Mouse (Mus musculus): ENCODE data around the gene Kidins220. TPM values are rescaled to one million over a fixed set of nuclear protein-coding genes. Genes with fewer than 3 reads are reported as not detected.

Gene Kidins220
- polyA plus RNA-seq, 1 experiment, result 28.3 TPM

GRCm38 (mm10) chr12:25099563-25100408, 125.1 kb downstream of the Kidins220 start:
- Histone ChIP-seq H3K4me3 (ENCODE audit: low read depth, low read length) (peak overlapping the region; percentile 74), H3K27ac (ENCODE audit: insufficient read depth, low read depth, low read length) (peak overlapping the region; percentile 58), H3K27me3 (ENCODE audit: control insufficient read depth, insufficient read depth, low read length) (no peaks in the 10 kb centered on the region), H3K4me1 (ENCODE audit: control insufficient read depth, insufficient read depth, insufficient read length, low read length) (peaks cover 10% of the 10 kb centered on the region; the same call in 1 of the 2 replicates), H3K36me3 (ENCODE audit: control insufficient read depth, insufficient read depth, low read length) (no peaks in the 10 kb centered on the region)
- TF ChIP-seq POLR2A (IDR thresholded peaks at IDR 0.05; ENCODE audit: low read depth, low read length) (no peak), CTCF (IDR thresholded peaks at IDR 0.05; ENCODE audit: extremely low read depth, insufficient read length, insufficient replicate concordance, low read depth, low read length) (no peak)
- under 1% methylated on average over 38 of the region's 38 CpGs for WGBS

GRCm38 (mm10) chr12:25100411-25101217, 125.9 kb downstream of the Kidins220 start:
- WGBS, result under 1% methylated on average over 59 of the region's 59 CpGs
- TF ChIP-seq POLR2A (IDR thresholded peaks at IDR 0.05; ENCODE audit: low read depth, low read length) (no peak; the same call in 1 of the 2 replicates), CTCF (IDR thresholded peaks at IDR 0.05; ENCODE audit: extremely low read depth, insufficient read length, insufficient replicate concordance, low read depth, low read length) (no peak)
- Histone ChIP-seq H3K4me3 (ENCODE audit: low read depth, low read length) (peak overlapping the region; percentile 74), H3K27ac (ENCODE audit: insufficient read depth, low read depth, low read length) (peak overlapping the region; percentile 58), H3K36me3 (ENCODE audit: control insufficient read depth, insufficient read depth, low read length) (no peaks in the 10 kb centered on the region), H3K4me1 (ENCODE audit: control insufficient read depth, insufficient read depth, insufficient read length, low read length) (peaks cover 10% of the 10 kb centered on the region; the same call in 1 of the 2 replicates), H3K27me3 (ENCODE audit: control insufficient read depth, insufficient read depth, low read length) (no peaks in the 10 kb centered on the region)

DNA sequence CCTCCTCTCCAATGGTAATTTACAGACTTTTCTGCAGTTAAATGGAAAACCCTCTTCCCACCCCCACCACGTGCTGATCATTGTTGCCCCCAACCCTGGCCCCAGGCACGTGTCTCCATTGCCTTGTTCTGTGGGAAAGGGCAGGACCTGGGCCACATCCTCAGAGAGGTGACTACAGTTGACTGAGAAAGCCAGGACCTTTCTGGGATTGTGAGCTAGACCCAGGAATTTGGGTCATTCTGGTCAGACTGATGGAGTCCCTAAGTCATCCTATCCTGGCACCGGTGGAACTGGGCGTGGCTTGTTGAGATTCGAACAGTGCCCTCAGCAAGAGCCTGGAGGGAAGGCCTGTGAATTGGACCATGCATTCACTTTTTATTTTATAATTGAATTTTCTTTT, 126.7 kb downstream of the Kidins220 start:
- Histone ChIP-seq H3K27me3 (ENCODE audit: control insufficient read depth, insufficient read depth, low read length) (no peaks in the 10 kb centered on the region), H3K4me3 (ENCODE audit: low read depth, low read length) (no peak overlapping the region), H3K4me1 (ENCODE audit: control insufficient read depth, insufficient read depth, insufficient read length, low read length) (peaks cover 10% of the 10 kb centered on the region; the same call in 1 of the 2 replicates), H3K27ac (ENCODE audit: insufficient read depth, low read depth, low read length) (no peak overlapping the region), H3K36me3 (ENCODE audit: control insufficient read depth, insufficient read depth, low read length) (no peaks in the 10 kb centered on the region)
- WGBS, result 25% methylated on average over 5 of the region's 5 CpGs
- TF ChIP-seq CTCF (IDR thresholded peaks at IDR 0.05; ENCODE audit: extremely low read depth, insufficient read length, insufficient replicate concordance, low read depth, low read length), result no peak
- TF ChIP-seq POLR2A (IDR thresholded peaks at IDR 0.05; ENCODE audit: low read depth, low read length), result no peak

DNA sequence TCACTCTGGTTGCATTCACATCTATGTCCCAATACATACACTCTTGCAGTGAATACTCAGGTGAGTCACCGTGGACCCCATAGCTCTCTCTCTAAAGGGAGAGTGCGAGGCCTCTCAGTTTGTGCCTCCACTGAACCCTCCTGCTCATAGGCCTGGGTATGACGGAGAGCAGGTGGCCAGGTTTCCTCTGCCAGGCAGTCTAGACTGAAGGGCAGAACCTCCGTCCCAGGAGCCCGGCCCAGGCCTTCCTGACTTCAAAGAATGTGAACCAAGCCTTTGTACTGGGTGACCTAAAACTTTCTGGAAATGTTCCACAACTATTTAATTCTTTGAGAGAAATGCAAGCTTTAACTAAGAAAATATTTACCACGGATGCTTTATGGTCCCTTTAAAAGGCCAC, 129.2 kb downstream of the Kidins220 start:
- H3K27me3 ChIP-seq (ENCODE audit: control insufficient read depth, insufficient read depth, low read length), result no peaks in the 10 kb centered on the region
- 81% methylated on average over 6 of the region's 6 CpGs for WGBS
- H3K4me1 ChIP-seq (ENCODE audit: control insufficient read depth, insufficient read depth, insufficient read length, low read length), result peaks cover 7% of the 10 kb centered on the region; the same call in 1 of the 2 replicates
- TF ChIP-seq POLR2A (IDR thresholded peaks at IDR 0.05; ENCODE audit: low read depth, low read length) (no peak), CTCF (IDR thresholded peaks at IDR 0.05; ENCODE audit: extremely low read depth, insufficient read length, insufficient replicate concordance, low read depth, low read length) (no peak)
- H3K4me3 ChIP-seq (ENCODE audit: low read depth, low read length), result no peak overlapping the region
- H3K27ac ChIP-seq (ENCODE audit: insufficient read depth, low read depth, low read length), result no peak overlapping the region
- no peaks in the 10 kb centered on the region for H3K36me3 ChIP-seq (ENCODE audit: control insufficient read depth, insufficient read depth, low read length)

- TF ChIP-seq CTCF (IDR thresholded peaks at IDR 0.05; ENCODE audit: extremely low read depth, insufficient read length, insufficient replicate concordance, low read depth, low read length), result no peak
- TF ChIP-seq POLR2A (IDR thresholded peaks at IDR 0.05; ENCODE audit: low read depth, low read length), result no peak
- H3K4me1 ChIP-seq (ENCODE audit: control insufficient read depth, insufficient read depth, insufficient read length, low read length), result peaks cover 9% of the 10 kb centered on the region; the same call in 1 of the 2 replicates
- H3K27me3 ChIP-seq (ENCODE audit: control insufficient read depth, insufficient read depth, low read length), result no peaks in the 10 kb centered on the region
- no peak overlapping the region for H3K27ac ChIP-seq (ENCODE audit: insufficient read depth, low read depth, low read length)
- no peaks in the 10 kb centered on the region for H3K36me3 ChIP-seq (ENCODE audit: control insufficient read depth, insufficient read depth, low read length)
- H3K4me3 ChIP-seq (ENCODE audit: low read depth, low read length), result no peak overlapping the region
These were observed 129.8 kb downstream of the Kidins220 start for GRCm38 (mm10) chr12:25104541-25104940.

DNA sequence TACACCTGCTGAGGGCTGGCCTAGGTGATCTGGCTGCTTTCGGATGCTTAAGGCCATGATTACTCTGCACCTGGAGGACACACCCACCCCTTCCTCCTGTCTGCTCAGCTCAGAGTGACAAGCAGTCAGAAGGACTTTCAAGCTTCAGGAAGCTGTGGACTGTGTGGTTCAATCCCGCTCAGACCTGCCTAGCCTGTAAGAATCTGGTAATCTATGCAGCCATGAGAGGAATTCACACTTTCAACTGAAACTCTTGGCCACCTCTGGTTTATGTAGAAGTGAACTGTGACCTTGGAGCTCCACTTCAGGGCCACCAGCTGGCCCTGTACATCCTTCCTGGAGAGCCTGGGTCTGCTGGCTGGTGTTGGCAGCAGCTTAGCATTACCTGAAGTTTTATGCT, 134.1 kb downstream of the Kidins220 start:
- TF ChIP-seq POLR2A (IDR thresholded peaks at IDR 0.05; ENCODE audit: low read depth, low read length), result no peak
- no peak for TF ChIP-seq CTCF (IDR thresholded peaks at IDR 0.05; ENCODE audit: extremely low read depth, insufficient read length, insufficient replicate concordance, low read depth, low read length)
- no peak overlapping the region for H3K27ac ChIP-seq (ENCODE audit: insufficient read depth, low read depth, low read length)
- H3K36me3 ChIP-seq (ENCODE audit: control insufficient read depth, insufficient read depth, low read length), result no peaks in the 10 kb centered on the region
- no peaks in the 10 kb centered on the region for H3K27me3 ChIP-seq (ENCODE audit: control insufficient read depth, insufficient read depth, low read length)
- 34% methylated on average over 2 of the region's 2 CpGs for WGBS
- H3K4me1 ChIP-seq (ENCODE audit: control insufficient read depth, insufficient read depth, insufficient read length, low read length), result peaks cover 10% of the 10 kb centered on the region; the same call in 1 of the 2 replicates
- H3K4me3 ChIP-seq (ENCODE audit: low read depth, low read length), result no peak overlapping the region

All from small intestine, adult 2 months (tissue).